ENCODE assay signal across 30 mouse cellular contexts in the genomic region with DNA sequence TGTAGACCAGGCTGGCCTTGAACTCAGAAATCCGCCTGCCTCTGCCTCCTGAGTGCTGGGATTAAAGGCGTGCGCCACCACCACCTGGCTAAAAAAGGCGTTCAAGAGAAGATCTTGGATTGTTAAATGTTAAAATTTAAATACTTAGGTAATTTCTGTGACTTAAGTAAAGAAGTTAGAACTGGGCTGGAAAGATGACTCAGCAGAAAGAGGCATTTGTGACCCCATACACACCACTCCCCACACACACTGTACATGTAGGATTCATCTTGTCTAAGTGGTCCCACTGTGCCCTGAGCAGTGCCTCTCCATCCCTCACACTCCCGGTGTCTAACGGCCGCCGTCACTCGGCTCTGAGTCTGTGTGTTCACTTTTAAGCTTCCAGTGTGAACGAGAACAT. TPM values are rescaled to one million over a fixed set of nuclear protein-coding genes. Genes with fewer than 3 reads are reported as not detected.
"Had no signal": no experiment of that assay in that cellular context is flagged by ENCODE, and none has a peak within 500 bp of the region (broad histone marks: within the 10 kb centered on the region; RNA-seq: fewer than 3 reads in every experiment).

No protein-coding gene starts in this region.

- H3K4me3 ChIP-seq: gastrocnemius, adult 2 months; heart, embryonic 13.5 days; heart, embryonic 15.5 days; hindbrain, embryonic 13.5 days; hindbrain, embryonic 15.5 days; kidney, embryonic 15.5 days; layer of hippocampus, adult 2 months; limb, embryonic 10.5 days; limb, embryonic 12.5 days; liver, embryonic 13.5 days; liver, embryonic 15.5 days had no signal

- DNase-seq: gastrocnemius, adult 2 months; gastrocnemius, postnatal 10 days; gastrocnemius, postnatal 36 days; heart, adult 18-20 months; heart, postnatal 14 days; heart, postnatal 36 days; kidney, adult 11 months; kidney, adult 2 months; kidney, adult 9 months; kidney, postnatal 25 days; kidney, postnatal 4 days; layer of hippocampus, adult 9-11 months; layer of hippocampus, postnatal 36 days; liver; liver, embryonic 13.5 days had no signal

- ATAC-seq: hindbrain, postnatal 0 days; intestine, embryonic 16.5 days had no signal

- H3K27ac ChIP-seq: gastrocnemius, adult 2 months; heart, embryonic 13.5 days; heart, embryonic 15.5 days; hindbrain, embryonic 13.5 days; hindbrain, embryonic 15.5 days; hindbrain, postnatal 0 days; kidney, embryonic 15.5 days; kidney, postnatal 0 days; layer of hippocampus, adult 2 months; limb, embryonic 10.5 days; limb, embryonic 12.5 days; liver, embryonic 13.5 days; liver, embryonic 15.5 days had no signal

- H3K4me2 ChIP-seq: heart, embryonic 11.5 days; heart, embryonic 13.5 days; heart, embryonic 15.5 days; hindbrain, embryonic 13.5 days; hindbrain, embryonic 15.5 days; kidney, embryonic 15.5 days; limb, embryonic 12.5 days; liver, embryonic 11.5 days; liver, embryonic 13.5 days; liver, embryonic 15.5 days had no signal

- H3K27me3 ChIP-seq: heart, embryonic 13.5 days; heart, embryonic 15.5 days; hindbrain, embryonic 13.5 days; hindbrain, embryonic 15.5 days; kidney, embryonic 15.5 days; limb, embryonic 12.5 days; liver, embryonic 13.5 days; liver, embryonic 15.5 days had no signal

- H3K9ac ChIP-seq: heart, embryonic 13.5 days; heart, embryonic 15.5 days; hindbrain, embryonic 13.5 days; hindbrain, embryonic 15.5 days; kidney, embryonic 15.5 days; limb, embryonic 12.5 days; liver, embryonic 13.5 days; liver, embryonic 15.5 days had no signal

- H3K9me3 ChIP-seq: heart, embryonic 13.5 days; heart, embryonic 15.5 days; hindbrain, embryonic 13.5 days; hindbrain, embryonic 15.5 days; kidney, embryonic 15.5 days; limb, embryonic 10.5 days; limb, embryonic 12.5 days; liver, embryonic 13.5 days; liver, embryonic 15.5 days had no signal

- H3K4me1 ChIP-seq: heart, embryonic 13.5 days; heart, embryonic 15.5 days; hindbrain, embryonic 13.5 days; hindbrain, embryonic 15.5 days; kidney, embryonic 15.5 days; limb, embryonic 10.5 days; limb, embryonic 12.5 days; liver, embryonic 13.5 days; liver, embryonic 15.5 days had no signal

RNA-seq across cellular contexts. Expression of a gene that starts 55.7 kb away (rescaled TPM):
- total RNA-seq: hematopoietic stem cell, adult 5-6 weeks had no signal
